Mouse (Mus musculus) left cerebral cortex, postnatal 25 days (tissue): ENCODE results near the gene I830077J02Rik. TPM values are rescaled to one million over a fixed set of nuclear protein-coding genes. Genes with fewer than 3 reads are reported as not detected.

Experiments used
- total RNA-seq, 2 experiments: library from RNA; stranded (reverse); gene quantifications; 2 replicates each; pipeline ENCODE4 v1.2.3; 2021

The I830077J02Rik gene
- total RNA-seq, 2 experiments from 2014 or later = 0.44 to 0.78 TPM

Other genes starting within 250 kb of the I830077J02Rik start
- gene Ddx20, start 245.1 kb downstream of the I830077J02Rik start, total RNA-seq = 10 to 100 TPM; 10.8 to 11.8 TPM
- gene Inka2, start 228.1 kb downstream of the I830077J02Rik start, total RNA-seq = 100 to 1,000 TPM; 109 to 110 TPM
- gene Rap1a, start 131.3 kb downstream of the I830077J02Rik start, total RNA-seq = 10 to 100 TPM; 71.5 to 76.4 TPM
- 1 to 10 TPM; 1.2 to 1.5 TPM for gene Adora3, start 61.8 kb downstream of the I830077J02Rik start, total RNA-seq
- under 1 TPM in 1 of 2 experiments, not detected in 1; 0.69 TPM for gene Tmigd3, start 61.8 kb downstream of the I830077J02Rik start, total RNA-seq
- 10 to 100 TPM; 49.5 to 51.6 TPM for gene Wdr77, start 26.7 kb upstream of the I830077J02Rik start, total RNA-seq
- 100 to 1,000 TPM; 272 to 278 TPM for gene Atp5f1, start 27.4 kb upstream of the I830077J02Rik start, total RNA-seq
- gene Ovgp1, start 41.0 kb upstream of the I830077J02Rik start, total RNA-seq = 1 to 10 TPM; 1.5 to 2.3 TPM
- gene Pifo, start 82.0 kb upstream of the I830077J02Rik start, total RNA-seq = not detected
- not detected for gene Chil5, start 100.2 kb upstream of the I830077J02Rik start, total RNA-seq
- under 1 TPM; 0.71 to 0.76 TPM for gene Chia1, start 180.6 kb upstream of the I830077J02Rik start, total RNA-seq
- not detected for gene Chil3, start 234.9 kb upstream of the I830077J02Rik start, total RNA-seq